Mouse (Mus musculus) frontal cortex, adult 2 months (tissue): ENCODE measurements around the gene AU021092. TPM values are rescaled to one million over a fixed set of nuclear protein-coding genes. Genes with fewer than 3 reads are reported as not detected.

Experiments
- polyA plus RNA-seq: library from polyadenylated mRNA; depleted of rRNA; stranded (reverse); fragments of >200 nt; gene quantifications from 2 replicates; pipeline ENCODE4 v1.2.3, GENCODE M21; 2012; rRNA removed

Gene AU021092
- polyA plus RNA-seq, 1 experiment = 8.0 TPM

Other genes with a start within 250 kb of the AU021092 start
- gene Sept12, start 224.4 kb downstream of the AU021092 start, polyA plus RNA-seq = not detected in 2 replicates
- 0.92 and 0.94 TPM in 2 replicates for gene Smim22, start 215.0 kb downstream of the AU021092 start, polyA plus RNA-seq
- 320 and 348 TPM in 2 replicates for gene Rogdi, start 208.7 kb downstream of the AU021092 start, polyA plus RNA-seq
- 139 and 151 TPM in 2 replicates for gene Glyr1, start 172.4 kb downstream of the AU021092 start, polyA plus RNA-seq
- 28.6 and 34.9 TPM in 2 replicates for gene Ubn1, start 172.2 kb downstream of the AU021092 start, polyA plus RNA-seq
- gene Ppl, start 89.9 kb downstream of the AU021092 start, polyA plus RNA-seq = 0.17 and 0.24 TPM in 2 replicates
- gene Sec14l5, start 75.2 kb downstream of the AU021092 start, polyA plus RNA-seq = 8.0 and 9.2 TPM in 2 replicates
- 19.2 and 20.1 TPM in 2 replicates for gene Nagpa, start 18.3 kb downstream of the AU021092 start, polyA plus RNA-seq
- 52.9 and 56.7 TPM in 2 replicates for gene Alg1, start 11.3 kb upstream of the AU021092 start, polyA plus RNA-seq
- 8.7 and 11.5 TPM in 2 replicates for gene Eef2kmt, start 33.7 kb upstream of the AU021092 start, polyA plus RNA-seq